Mouse (Mus musculus): ENCODE data around the gene Tmem95. TPM values are rescaled to one million over a fixed set of nuclear protein-coding genes. Genes with fewer than 3 reads are reported as not detected.

Tmem95 gene
- total RNA-seq, 2 experiments from 2014 or later: not detected

DNA sequence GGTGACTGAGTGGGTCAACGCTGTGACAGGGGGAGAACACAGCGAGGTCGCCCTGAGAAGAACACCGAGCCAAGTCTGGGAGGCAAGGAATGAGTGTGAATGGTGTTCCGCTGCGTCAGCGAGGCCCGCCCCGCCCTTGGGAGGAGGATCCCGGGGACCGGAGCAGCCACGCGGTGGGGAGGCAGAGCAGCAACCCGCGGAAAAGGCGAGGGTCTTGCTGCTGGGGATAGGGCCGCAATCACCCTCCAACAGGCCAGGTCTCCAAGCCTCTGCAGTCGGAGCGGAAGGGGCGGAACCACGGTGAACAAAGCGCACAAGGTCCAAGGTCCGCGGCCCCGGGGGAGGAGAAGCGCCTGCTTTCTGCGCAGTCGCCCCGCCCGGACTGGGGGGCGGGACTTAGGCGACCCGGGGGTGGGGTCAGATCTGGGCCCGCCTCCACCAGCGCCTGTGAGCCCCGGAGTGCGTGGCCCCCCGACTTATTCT is 31.6 kb downstream of the Tmem95 start, which contains the start of gene Plscr3:
Plscr3 (plus strand) TSS at position 179 of the 483 bp plus-strand sequence.
- peak; percentile 95 for DNase-seq

DNA sequence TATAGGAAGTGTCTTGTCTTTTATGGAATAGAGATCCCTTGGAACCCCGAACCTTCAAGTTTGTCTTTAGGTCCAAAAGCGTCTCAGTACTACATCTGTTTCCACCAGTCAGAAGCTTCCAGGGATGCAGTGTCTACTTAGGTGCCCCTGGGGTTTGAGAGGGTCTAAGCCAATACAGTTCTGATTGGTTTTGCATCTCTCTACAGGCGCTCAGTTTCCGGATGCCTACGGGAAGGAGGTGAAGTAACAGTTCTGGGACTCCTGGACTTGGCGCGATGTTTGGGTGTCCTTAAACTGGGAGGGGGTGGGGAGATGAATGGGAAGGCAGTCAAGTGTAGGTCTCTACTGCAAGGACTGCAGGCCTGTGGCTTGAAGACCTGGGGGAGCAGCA is 39.1 kb downstream of the Tmem95 start:
- no peak for DNase-seq

DNA sequence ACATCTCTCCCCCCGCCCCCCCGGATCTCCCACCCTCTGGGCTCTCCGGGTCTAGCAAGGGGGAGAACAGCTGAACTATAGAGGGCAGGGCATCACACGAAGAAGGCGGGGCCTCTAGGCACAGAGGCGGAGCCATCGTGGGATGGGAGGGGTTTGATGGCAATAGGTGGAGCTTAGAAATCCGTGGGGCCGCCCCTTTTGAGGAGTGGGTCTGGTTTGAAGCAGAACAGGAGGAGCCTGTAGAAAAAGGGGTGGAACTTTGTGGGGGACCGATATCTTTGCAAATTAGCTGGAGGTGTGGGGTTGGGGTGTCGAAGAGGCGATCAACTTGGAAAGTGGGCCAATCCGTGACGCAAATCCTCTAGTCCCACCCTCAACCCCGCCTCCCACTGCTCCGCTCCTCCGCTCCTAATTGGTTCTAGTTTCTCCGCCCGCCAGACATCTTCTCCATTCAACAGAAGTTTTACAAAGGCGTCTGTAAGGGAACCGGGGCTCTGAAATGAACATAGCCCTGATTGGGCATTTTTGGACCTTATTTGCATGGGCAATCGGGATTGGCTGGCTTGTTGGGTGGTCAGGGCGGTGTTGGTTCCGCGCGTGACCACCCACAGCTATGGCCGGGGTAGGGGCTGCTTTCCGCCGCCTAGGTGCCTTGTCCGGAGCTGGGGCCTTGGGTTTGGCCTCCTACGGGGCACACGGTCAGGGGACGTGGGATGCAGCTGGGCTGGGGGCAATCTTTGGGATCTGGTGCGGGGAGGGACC is 39.7 kb downstream of the Tmem95 start, which contains the start of gene Tmem256:
Tmem256 (plus strand) TSS at position 563 of the 762 bp plus-strand sequence.
- peak; percentile 96 for DNase-seq

DNA sequence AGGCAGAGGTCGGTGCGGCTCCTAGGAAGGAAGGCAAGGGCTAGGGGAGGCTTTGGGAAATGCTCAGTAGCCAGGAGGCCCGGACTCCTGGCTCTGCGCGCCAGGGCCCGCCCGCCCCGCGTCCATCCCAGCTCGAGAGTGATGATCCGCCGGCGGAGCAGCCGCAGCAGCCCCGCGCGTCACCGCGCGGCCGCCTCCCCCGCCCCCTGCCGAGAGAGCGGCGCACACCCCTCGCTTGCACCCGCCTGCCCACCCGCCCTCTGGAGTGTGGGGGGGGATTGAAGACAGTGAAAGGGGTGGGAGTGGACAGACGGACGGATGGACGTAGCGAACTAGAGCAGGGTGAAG is 40.2 kb downstream of the Tmem95 start, which contains the start of gene Nlgn2:
Nlgn2 (minus strand) TSS at position 181 of the 348 bp plus-strand sequence.
- no peak for DNase-seq

DNA sequence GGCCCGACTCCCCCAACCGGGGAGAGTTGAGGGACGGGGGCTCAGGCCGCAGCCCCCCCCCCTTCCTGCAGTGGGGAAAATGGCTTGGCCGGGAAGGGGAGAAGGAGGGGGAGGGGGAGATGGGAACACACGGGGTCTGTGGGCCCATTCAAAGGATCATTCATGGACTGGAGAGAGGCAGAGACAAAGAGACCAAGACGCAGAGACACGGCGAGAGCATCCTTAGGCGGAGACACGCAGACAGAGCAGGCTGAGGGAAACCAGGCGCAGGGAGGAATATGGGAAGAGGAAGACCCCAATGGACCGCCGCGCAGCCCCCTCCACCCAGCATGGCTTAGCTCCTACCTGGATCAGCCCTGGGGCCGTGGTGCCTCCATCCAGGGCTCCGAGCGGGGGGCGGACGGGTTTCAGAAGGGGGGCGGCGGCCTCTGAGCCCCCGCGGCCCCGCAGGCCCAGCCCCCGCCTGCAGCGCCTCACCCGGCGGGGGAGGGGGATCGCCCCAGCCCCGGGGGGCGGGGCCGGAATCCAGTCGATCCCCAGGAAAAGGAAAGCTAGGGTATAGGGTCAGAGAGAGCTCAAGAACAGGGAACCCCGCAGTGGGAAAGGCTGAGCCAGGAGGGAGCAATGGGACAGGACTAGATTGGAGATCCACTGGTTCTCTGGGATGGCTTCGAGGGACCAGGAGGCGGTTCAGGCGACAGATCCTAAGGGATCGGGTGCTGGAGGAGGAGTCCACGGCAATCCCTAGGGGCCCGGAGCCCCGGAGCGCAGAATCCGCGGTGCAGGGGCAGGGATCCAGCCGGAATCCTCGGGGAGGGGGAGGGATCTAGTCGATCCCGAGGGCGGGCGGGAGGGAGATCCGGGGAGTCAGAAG is 40.9 kb downstream of the Tmem95 start:
- DNase-seq: peak; percentile 47

DNA sequence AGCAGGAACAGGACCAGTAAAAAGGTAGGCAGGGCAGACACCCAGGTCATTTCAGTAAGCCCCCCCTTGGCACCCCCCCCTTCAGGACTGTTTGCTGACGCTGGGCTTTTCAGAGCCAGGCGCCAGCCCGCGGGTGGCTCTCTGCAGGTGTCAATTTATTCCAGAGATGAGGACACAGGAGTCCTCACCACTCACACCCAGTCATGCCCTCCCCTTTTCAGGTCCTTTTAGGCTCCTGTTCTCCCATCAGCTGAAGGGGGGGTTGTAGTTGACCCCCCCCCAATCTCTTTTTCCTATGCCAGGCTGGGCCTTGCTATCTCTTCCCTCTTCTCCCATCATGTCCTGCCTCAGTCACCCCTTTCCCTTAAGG is 41.9 kb downstream of the Tmem95 start:
- no peak for DNase-seq

DNA sequence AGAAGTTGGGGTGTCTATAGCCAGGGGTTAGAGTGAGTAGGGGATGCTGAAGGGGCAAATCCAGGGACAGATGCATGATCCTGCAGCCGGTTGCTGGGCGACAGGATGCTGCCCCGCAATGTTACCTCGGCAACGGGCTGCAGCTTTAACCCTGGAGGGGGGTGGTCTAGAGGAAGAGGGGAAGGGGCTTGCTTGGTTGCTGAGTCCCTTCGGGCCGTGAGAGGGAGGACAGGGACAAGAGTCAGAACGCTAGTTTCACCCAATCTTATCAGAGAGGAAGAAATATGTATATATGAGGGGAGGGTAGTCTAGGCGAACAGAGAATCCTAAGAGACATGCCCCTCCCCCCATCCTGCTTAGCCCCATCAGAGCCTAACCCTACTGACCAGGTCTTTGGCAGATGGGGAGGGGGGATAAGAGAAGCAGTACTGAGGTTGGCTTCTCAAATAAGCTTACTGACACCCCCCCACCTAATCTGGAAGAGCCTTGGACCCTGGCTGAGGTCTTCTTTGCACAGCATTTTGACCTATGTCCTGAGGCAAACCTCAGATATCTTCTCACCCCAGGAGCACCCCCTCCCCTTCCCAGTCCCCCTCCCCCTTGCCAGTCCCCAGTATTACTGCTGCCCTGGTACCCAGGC is 42.4 kb downstream of the Tmem95 start:
- DNase-seq: no peak

DNA sequence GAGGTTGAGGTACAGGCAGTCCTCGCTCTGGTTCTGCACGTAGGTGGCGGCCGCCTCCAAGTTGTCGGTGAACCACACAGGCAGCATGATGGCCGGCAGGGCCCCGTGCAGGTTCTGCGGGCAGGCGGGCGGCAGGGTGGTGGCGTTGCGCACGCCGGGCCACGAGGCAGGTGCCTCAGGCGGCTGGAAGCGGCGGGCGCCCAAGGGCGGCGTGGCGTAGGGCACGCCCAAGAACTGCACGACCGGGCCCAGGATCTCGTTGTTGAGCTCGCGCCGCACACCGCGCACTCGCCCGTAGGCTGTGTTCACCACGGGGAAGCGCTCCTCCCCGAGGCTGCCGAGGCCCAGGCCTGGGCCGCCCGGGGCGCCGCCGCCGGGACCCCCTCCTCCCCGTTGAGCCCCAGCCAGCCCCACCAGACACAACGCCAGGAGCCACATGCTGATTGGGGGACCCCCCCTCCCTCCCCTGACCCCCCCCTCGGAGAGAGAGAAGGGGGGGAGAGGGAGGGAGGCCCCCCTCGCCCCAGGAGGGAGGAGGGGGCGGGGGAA is 43.7 kb downstream of the Tmem95 start:
- peak; percentile 36 for DNase-seq

DNA sequence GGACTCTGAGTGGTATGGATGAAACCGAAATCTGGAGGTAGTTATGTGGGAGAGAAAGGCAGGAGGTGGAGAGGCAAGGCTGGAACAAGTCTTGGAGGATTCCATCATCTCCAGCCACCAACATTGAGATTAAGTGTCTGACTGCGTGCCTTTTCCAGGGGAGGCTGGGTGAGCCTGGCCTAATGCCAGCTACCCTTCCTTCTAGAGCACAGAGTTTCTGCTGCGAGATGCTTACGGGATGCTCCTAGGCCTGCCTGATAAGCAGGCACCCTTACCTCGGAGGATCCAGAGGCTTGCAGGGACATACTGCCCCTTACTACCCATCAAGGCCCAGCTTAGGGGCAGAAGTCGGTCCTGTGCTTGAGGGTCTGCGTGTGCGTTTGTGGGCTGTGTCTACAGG is 44.3 kb downstream of the Tmem95 start:
- no peak for DNase-seq

DNA sequence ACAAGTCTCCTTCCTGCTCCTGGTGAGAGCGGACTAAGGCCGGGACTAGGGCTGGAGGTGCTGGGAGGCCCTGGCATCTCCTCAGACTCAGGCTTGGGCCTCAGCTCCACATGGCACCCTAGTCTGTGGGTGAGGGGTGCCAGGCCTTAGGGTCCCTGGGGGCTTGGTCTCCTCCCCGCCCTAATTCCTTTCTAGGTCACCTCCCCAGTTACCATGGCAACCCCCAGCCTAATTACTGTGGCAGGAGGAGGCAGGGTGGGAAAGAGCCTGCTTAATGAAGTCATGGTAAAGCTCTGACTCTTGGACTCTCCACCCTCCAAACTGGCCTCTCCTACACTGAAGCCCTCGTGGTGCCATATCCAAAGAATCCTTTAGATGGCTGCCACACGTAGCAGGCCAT is 49.0 kb downstream of the Tmem95 start:
- DNase-seq: no peak

Small RNAs within 50 kb of the gene (microRNA-seq; reads per million reads assigned to microRNA genes)
- 0 reads per million in 2 experiments for gene Mir6924

Other genes starting within 250 kb of the Tmem95 start
- 10 to 100 TPM; 81.4 to 83.6 TPM for gene Fxr2, start 245.0 kb downstream of the Tmem95 start, total RNA-seq (2021)
- not detected for gene Sox15, start 222.7 kb downstream of the Tmem95 start, total RNA-seq (2021)
- 10 to 100 TPM; 34.3 to 36.3 TPM for gene Mpdu1, start 215.4 kb downstream of the Tmem95 start, total RNA-seq (2021)
- 1 to 10 TPM; 4.0 to 6.0 TPM for gene Cd68, start 211.9 kb downstream of the Tmem95 start, total RNA-seq (2021)
- 100 to 1,000 TPM; 535 to 537 TPM for gene Eif4a1, start 205.6 kb downstream of the Tmem95 start, total RNA-seq (2021)
- 10 to 100 TPM; 58.0 to 61.3 TPM for gene Senp3, start 195.9 kb downstream of the Tmem95 start, total RNA-seq (2021)
- 1 to 10 TPM; 2.3 to 2.6 TPM for gene Tnfsf13, start 192.2 kb downstream of the Tmem95 start, total RNA-seq (2021)
- gene Tnfsf12, start 182.2 kb downstream of the Tmem95 start, total RNA-seq (2021): 10 to 100 TPM; 13.7 to 16.4 TPM
- 1 to 10 TPM; 1.9 to 3.0 TPM for gene Tnfsfm13, start 181.9 kb downstream of the Tmem95 start, total RNA-seq (2021)
- gene Polr2a, start 119.4 kb downstream of the Tmem95 start, total RNA-seq (2021): 10 to 100 TPM; 53.7 TPM
- not detected for gene Slc35g3, start 116.0 kb downstream of the Tmem95 start, total RNA-seq (2021)
- gene Zbtb4, start 112.1 kb downstream of the Tmem95 start, total RNA-seq (2021): 10 to 100 TPM; 34.1 to 36.8 TPM
- 1 to 10 TPM; 3.1 to 5.1 TPM for gene Chrnb1, start 82.1 kb downstream of the Tmem95 start, total RNA-seq (2021)
- 1 to 10 TPM; 3.1 to 3.7 TPM for gene Fgf11, start 76.2 kb downstream of the Tmem95 start, total RNA-seq (2021)
- gene Tmem102, start 72.4 kb downstream of the Tmem95 start, total RNA-seq (2021): under 1 TPM; 0.60 to 0.92 TPM
- not detected for gene Gm39566, start 62.7 kb downstream of the Tmem95 start, total RNA-seq (2021)
- not detected for gene Spem2, start 59.6 kb downstream of the Tmem95 start, total RNA-seq (2021)
- not detected for gene Spem1, start 55.8 kb downstream of the Tmem95 start, total RNA-seq (2021)
- 10 to 100 TPM; 11.0 to 11.6 TPM for gene Nlgn2, start 40.2 kb downstream of the Tmem95 start, total RNA-seq (2021)
- gene Tmem256, start 39.5 kb downstream of the Tmem95 start, total RNA-seq (2021): 100 to 1,000 TPM; 143 to 166 TPM
- 10 to 100 TPM; 59.7 to 59.9 TPM for gene Plscr3, start 31.6 kb downstream of the Tmem95 start, total RNA-seq (2021)
- gene Tnk1, start 19.3 kb downstream of the Tmem95 start, total RNA-seq (2021): not detected
- 1 to 10 TPM; 3.3 TPM for gene Kctd11, start 3.4 kb upstream of the Tmem95 start, total RNA-seq (2021)
- gene Acap1, start 17.5 kb upstream of the Tmem95 start, total RNA-seq (2021): 1 to 10 TPM; 2.8 to 3.2 TPM
- 1 to 10 TPM; 5.2 to 6.2 TPM for gene 2810408A11Rik, start 23.0 kb upstream of the Tmem95 start, total RNA-seq (2021)
- gene Neurl4, start 23.1 kb upstream of the Tmem95 start, total RNA-seq (2021): 10 to 100 TPM; 45.8 to 48.5 TPM
- gene Gps2, start 35.9 kb upstream of the Tmem95 start, total RNA-seq (2021): 10 to 100 TPM; 29.6 to 33.0 TPM
- gene Eif5a, start 43.9 kb upstream of the Tmem95 start, total RNA-seq (2021): 100 to 1,000 TPM; 550 to 556 TPM
- 10 to 100 TPM; 24.8 to 35.7 TPM for gene Ybx2, start 57.8 kb upstream of the Tmem95 start, total RNA-seq (2021)
- 100 to 1,000 TPM in 1 of 2 experiments, 10 to 100 TPM in 1; 97.9 to 101 TPM for gene Slc2a4, start 70.2 kb upstream of the Tmem95 start, total RNA-seq (2021)
- under 1 TPM in 1 of 2 experiments, not detected in 1; 0.76 TPM for gene Cldn7, start 86.8 kb upstream of the Tmem95 start, total RNA-seq (2021)
- gene Ctdnep1, start 103.1 kb upstream of the Tmem95 start, total RNA-seq (2021): 100 to 1,000 TPM; 132 to 144 TPM
- gene Elp5, start 104.5 kb upstream of the Tmem95 start, total RNA-seq (2021): 10 to 100 TPM; 63.1 to 64.6 TPM
- 100 to 1,000 TPM; 271 TPM for gene Gabarap, start 113.1 kb upstream of the Tmem95 start, total RNA-seq (2021)
- gene Phf23, start 117.8 kb upstream of the Tmem95 start, total RNA-seq (2021): 10 to 100 TPM; 25.0 to 30.3 TPM
- 10 to 100 TPM; 13.1 to 14.0 TPM for gene Dvl2, start 122.6 kb upstream of the Tmem95 start, total RNA-seq (2021)
- gene Acadvl, start 137.4 kb upstream of the Tmem95 start, total RNA-seq (2021): 100 to 1,000 TPM; 862 to 957 TPM
- gene Dlg4, start 138.9 kb upstream of the Tmem95 start, total RNA-seq (2021): 10 to 100 TPM; 13.2 to 15.5 TPM
- gene Asgr1, start 176.1 kb upstream of the Tmem95 start, total RNA-seq (2021): not detected
- not detected for gene Asgr2, start 214.6 kb upstream of the Tmem95 start, total RNA-seq (2021)

All from heart, postnatal 4 days (tissue).